Mouse (Mus musculus): ENCODE data around the gene Brd2.

GRCm38 (mm10) chr17:34127475-34127874 is 5.0 kb upstream of the Brd2 start:
- TF ChIP-seq CTCF (conservative IDR thresholded peaks at IDR 0.05; ENCODE audit: insufficient read depth, insufficient read length, low read depth, low read length) (no peak), POLR2A (IDR thresholded peaks at IDR 0.05; ENCODE audit: low read depth, low read length) (no peak)

All from kidney, adult 2 months (tissue).